Mouse (Mus musculus): ENCODE data around the gene Rock2. TPM values are rescaled to one million over a fixed set of nuclear protein-coding genes. Genes with fewer than 3 reads are reported as not detected.

Rock2 gene
- 33.5 and 43.1 TPM in 2 replicates for total RNA-seq (2014; rRNA removed)
- 7.0 and 10.5 TPM in 2 replicates for polyA plus RNA-seq (2015; fragmentation: Nextera tagmentation; extraction: Ambion mirVana)

DNA sequence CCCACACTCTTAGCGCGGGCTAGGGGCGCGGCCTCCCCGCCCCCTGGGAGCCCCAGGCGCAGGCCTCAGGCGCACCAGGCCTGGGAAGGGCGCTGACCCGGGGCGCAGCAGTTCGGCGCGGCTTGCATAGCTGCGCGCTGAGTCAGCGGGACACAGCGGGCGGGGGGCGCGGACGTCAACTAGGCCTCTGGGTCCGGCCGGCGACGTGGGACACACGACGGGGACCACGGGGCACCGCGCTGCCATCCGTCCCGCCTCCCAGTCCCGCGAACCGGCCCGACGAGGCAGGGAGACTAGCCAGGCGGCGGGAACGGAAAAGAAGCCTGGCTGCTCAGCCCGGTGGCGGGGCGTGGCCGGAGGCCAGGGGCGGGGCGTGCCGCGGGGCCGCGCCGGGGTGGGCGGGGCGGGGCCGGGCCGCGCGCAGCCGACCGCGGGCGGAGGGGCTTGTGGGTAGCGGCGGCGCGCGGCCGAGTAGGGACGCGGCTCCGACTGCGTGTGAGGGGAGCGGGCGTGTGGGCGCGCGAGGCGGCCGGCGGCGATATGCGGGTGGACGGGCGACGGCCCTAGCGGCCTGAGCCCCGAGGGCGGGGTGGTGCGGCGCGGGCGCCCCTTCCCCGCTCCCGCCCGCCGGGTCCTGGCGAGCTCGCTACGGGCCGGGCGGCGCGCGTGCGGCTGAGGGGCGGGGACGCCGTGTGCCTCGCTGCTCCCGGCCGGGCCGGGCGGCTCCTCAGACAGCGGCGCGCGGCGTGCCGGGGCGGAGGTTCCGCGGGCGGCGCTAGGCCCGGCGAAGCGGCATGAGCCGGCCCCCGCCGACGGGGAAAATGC is at the start of gene Rock2:
Gene Rock2 (plus strand): TSS at position 500 of the 825 bp plus-strand sequence.
- no peak for TF ChIP-seq CTCF (IDR thresholded peaks at IDR 0.05; ENCODE audit: low read depth)
- peak; percentile 94 for ATAC-seq
- Histone ChIP-seq H3K4me3 (ENCODE audit: low read depth, low read length) (peak within 1 kb of the TSS; percentile 88), H3K27ac (ENCODE audit: low read depth, low read length) (peak within 1 kb of the TSS; percentile 92), H3K36me3 (ENCODE audit: insufficient read depth) (no peaks in the 10 kb centered on the region), H3K4me2 (ENCODE audit: low read depth) (peak within 1 kb of the TSS; percentile 91), H3K4me1 (ENCODE audit: insufficient read depth) (peaks cover 11% of the 10 kb centered on the region), H3K9ac (peak within 1 kb of the TSS; percentile 84), H3K27me3 (ENCODE audit: insufficient read depth, low read length) (no peaks in the 10 kb centered on the region), H3K9me3 (ENCODE audit: low read length) (no peaks in the 10 kb centered on the region)
- DNase-seq = peak; percentile 89
- 0% methylated on average over 89 of the region's 130 CpGs for whole genome bisulfite sequencing

DNA sequence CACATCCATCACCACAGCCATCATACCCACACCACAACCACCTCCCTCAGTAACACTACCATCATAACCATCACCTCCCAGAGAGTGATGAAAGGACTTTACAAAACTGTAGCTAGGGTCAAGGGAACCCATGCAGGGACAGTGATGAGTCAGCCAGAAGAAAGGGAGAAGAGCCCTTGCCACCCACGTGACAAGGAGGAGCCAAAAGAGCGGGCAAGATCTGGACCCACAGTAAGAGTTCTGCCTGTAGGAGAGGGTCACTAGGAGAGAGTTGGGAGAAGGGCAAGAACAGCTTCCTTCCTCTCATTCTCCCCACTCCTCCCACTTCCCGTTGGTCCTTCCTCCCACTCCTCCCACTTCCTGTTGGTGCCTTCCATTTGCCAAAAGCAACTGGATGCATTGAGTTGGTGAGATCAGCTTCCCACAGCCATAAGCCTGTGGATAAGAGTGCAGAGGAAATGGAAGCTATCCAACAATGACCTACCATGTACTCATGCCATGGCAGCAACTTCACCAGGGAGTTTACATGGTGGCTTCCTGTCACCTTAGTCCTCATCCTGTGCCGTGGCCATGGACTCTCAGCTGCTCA is 47.4 kb upstream of the Rock2 start:
- Histone ChIP-seq H3K9me3 (ENCODE audit: low read length) (no peaks in the 10 kb centered on the region), H3K9ac (no peak overlapping the region), H3K27ac (ENCODE audit: low read depth, low read length) (no peak overlapping the region), H3K27me3 (ENCODE audit: insufficient read depth, low read length) (no peaks in the 10 kb centered on the region), H3K4me2 (ENCODE audit: low read depth) (no peak overlapping the region), H3K36me3 (ENCODE audit: insufficient read depth) (no peaks in the 10 kb centered on the region), H3K4me1 (ENCODE audit: insufficient read depth) (no peaks in the 10 kb centered on the region), H3K4me3 (ENCODE audit: low read depth, low read length) (no peak overlapping the region)
- ATAC-seq = no peak
- 92% methylated on average over 4 of the region's 4 CpGs for WGBS
- no peak for DNase-seq
- TF ChIP-seq CTCF (IDR thresholded peaks at IDR 0.05; ENCODE audit: low read depth) = no peak

DNA sequence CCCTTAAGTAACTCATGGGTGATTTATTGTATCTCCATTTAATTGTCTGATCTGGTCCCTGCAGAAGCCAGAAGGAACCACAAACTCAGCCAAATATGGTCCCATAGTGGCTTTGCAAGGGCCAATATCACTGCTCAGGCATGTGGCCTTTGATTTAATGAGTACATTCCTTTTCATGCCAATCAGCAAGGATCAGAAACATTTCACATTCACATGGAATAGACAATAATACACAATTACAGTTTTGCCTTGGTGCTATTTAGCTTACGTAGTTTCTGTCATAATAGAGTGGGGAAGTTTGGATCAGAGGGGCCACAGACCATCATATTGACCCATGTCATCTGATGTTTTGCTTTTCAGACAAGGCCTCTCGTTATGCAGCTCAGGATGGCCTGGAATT is 46.2 kb upstream of the Rock2 start:
- Histone ChIP-seq H3K4me1 (ENCODE audit: insufficient read depth) (no peaks in the 10 kb centered on the region), H3K9ac (no peak overlapping the region), H3K27me3 (ENCODE audit: insufficient read depth, low read length) (no peaks in the 10 kb centered on the region), H3K36me3 (ENCODE audit: insufficient read depth) (no peaks in the 10 kb centered on the region), H3K27ac (ENCODE audit: low read depth, low read length) (no peak overlapping the region), H3K4me2 (ENCODE audit: low read depth) (no peak overlapping the region), H3K4me3 (ENCODE audit: low read depth, low read length) (no peak overlapping the region), H3K9me3 (ENCODE audit: low read length) (no peaks in the 10 kb centered on the region)
- DNase-seq = no peak
- 89% methylated on average over 2 of the region's 2 CpGs for WGBS
- no peak for TF ChIP-seq CTCF (IDR thresholded peaks at IDR 0.05; ENCODE audit: low read depth)
- no peak for ATAC-seq

DNA sequence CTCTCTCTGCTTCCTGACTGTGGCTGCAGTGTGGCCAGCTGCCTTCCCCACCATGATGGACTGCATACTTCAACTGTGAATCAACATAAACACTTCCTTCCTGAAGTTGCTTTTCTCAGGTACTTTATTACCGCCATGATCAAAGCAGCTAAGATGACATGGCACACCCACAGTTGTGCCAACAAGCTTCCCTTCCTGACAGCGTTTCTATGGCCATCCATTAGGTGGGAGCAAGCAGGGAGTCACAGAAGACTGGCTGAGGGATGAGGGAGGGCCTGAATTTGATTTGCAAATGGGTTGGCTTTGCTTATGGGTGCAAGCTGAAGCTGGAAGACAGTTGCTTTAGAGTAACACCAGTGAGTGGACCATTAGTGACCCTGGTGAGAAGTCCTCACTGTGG is 44.9 kb upstream of the Rock2 start:
- whole genome bisulfite sequencing = 64% methylated on average over 2 of the region's 2 CpGs
- no peak for DNase-seq
- Histone ChIP-seq H3K27me3 (ENCODE audit: insufficient read depth, low read length) (no peaks in the 10 kb centered on the region), H3K4me1 (ENCODE audit: insufficient read depth) (no peaks in the 10 kb centered on the region), H3K4me3 (ENCODE audit: low read depth, low read length) (no peak overlapping the region), H3K9me3 (ENCODE audit: low read length) (no peaks in the 10 kb centered on the region), H3K36me3 (ENCODE audit: insufficient read depth) (no peaks in the 10 kb centered on the region), H3K9ac (no peak overlapping the region), H3K27ac (ENCODE audit: low read depth, low read length) (no peak overlapping the region), H3K4me2 (ENCODE audit: low read depth) (no peak overlapping the region)
- no peak for ATAC-seq
- no peak for TF ChIP-seq CTCF (IDR thresholded peaks at IDR 0.05; ENCODE audit: low read depth)

DNA sequence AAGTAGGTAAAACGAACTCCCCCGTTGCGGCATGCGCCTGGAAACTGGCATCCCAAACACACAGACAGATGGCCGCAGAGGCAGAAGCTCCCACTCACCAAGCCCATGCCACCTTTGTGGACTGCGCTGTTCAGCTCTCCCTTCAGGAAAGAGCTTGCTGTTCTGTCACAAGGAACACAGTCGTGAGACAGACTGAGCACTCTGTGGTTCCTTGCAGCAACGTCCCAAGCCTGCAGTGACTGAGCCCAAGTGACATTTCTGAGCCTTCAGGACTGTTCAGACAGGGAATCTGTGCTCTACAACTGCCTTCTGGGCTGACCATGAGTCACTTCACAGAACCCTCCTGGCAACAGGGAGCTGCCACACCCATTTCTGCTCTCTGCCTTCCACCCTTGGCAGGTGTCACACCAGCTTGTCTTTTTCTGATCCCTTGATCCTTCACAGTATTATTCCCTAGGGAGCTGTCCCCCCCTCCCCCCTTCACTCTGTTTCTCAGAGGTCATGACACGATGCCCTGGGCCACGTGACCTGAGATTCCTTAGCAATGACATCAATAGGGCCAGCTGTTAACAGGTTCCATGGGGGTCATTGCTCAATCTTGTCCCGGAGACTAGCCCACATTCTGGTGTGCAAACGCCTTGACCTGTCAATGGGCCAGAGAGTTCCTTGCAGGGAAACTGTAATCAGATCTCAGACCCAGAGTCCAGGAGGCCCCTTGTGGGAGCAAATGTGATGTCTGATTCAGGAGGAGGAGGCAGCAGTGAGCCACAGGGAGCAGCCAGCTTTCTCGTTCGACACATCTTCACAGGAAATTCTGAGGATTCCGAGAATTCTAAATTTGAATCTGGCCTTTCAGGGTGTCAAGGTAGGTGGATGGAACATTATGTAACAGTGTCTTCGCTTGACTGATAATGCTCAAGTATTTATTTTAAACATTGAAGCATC is 44.0 kb upstream of the Rock2 start:
- 0 out of 2 replicates have a peak overlapping the region, but pooled peaks have one; percentile 2 for H3K27ac ChIP-seq (ENCODE audit: low read depth, low read length)
- H3K9ac ChIP-seq = no peak overlapping the region
- no peak overlapping the region for H3K4me2 ChIP-seq (ENCODE audit: low read depth)
- peaks cover 2% of the 10 kb centered on the region; the same call in 1 of the 2 replicates for H3K4me1 ChIP-seq (ENCODE audit: insufficient read depth)
- ATAC-seq = no peak
- no peak overlapping the region for H3K4me3 ChIP-seq (ENCODE audit: low read depth, low read length)
- H3K36me3 ChIP-seq (ENCODE audit: insufficient read depth) = no peaks in the 10 kb centered on the region
- H3K27me3 ChIP-seq (ENCODE audit: insufficient read depth, low read length) = no peaks in the 10 kb centered on the region
- no peaks in the 10 kb centered on the region for H3K9me3 ChIP-seq (ENCODE audit: low read length)
- DNase-seq = no peak
- TF ChIP-seq CTCF (IDR thresholded peaks at IDR 0.05; ENCODE audit: low read depth) = peak; percentile 30; the same call in 1 of the 2 replicates
- WGBS = 50% methylated on average over 16 of the region's 16 CpGs

DNA sequence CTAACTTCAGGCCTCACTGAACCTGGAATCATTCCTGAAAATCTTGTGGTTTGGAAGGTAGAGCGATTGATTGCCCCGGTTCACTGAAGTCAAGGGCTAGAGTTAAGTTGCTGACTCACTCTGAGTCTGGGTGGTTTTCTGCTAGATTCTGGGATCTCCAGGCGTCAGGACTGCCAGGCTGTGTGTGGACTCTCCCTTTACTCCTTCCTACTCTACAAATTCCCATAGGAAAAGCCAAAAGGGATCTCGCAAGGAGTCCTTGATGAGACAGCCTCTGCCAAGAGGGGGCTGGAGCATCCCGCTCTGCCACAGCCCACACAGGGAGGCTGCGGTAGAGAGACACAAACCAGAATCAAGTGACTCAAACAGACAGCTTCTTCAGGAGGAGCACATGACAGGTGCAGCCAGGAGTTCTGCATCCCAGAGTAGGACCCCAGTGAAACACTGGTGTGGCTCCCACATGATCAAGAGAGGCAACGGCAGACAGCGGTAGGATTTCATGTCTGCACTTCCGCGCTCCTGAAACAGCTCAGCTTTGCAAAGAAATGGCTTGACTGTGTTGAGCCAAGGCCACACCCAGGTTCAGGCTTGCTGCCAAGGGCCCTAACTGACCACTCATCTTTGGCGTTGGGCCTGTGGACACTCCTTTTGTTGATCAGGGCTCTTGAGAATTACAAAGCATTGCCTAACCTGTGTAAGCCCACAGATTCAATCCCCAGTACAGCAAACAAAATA is 41.1 kb upstream of the Rock2 start:
- 77% methylated on average over 11 of the region's 11 CpGs for WGBS
- no peak for DNase-seq
- Histone ChIP-seq H3K27me3 (ENCODE audit: insufficient read depth, low read length) (no peaks in the 10 kb centered on the region), H3K4me3 (ENCODE audit: low read depth, low read length) (no peak overlapping the region), H3K27ac (ENCODE audit: low read depth, low read length) (no peak overlapping the region), H3K4me2 (ENCODE audit: low read depth) (no peak overlapping the region), H3K9ac (no peak overlapping the region), H3K36me3 (ENCODE audit: insufficient read depth) (no peaks in the 10 kb centered on the region), H3K9me3 (ENCODE audit: low read length) (no peaks in the 10 kb centered on the region), H3K4me1 (ENCODE audit: insufficient read depth) (peaks cover 7% of the 10 kb centered on the region; the same call in 1 of the 2 replicates)
- TF ChIP-seq CTCF (IDR thresholded peaks at IDR 0.05; ENCODE audit: low read depth) = no peak
- no peak for ATAC-seq

Data from forebrain, postnatal 0 days (tissue).